Mouse (Mus musculus): ENCODE results near the gene Armh3. TPM values are rescaled to one million over a fixed set of nuclear protein-coding genes. Genes with fewer than 3 reads are reported as not detected.

The Armh3 gene
- polyA plus RNA-seq, 1 experiment from 2014 or later, result 15.0 TPM

DNA sequence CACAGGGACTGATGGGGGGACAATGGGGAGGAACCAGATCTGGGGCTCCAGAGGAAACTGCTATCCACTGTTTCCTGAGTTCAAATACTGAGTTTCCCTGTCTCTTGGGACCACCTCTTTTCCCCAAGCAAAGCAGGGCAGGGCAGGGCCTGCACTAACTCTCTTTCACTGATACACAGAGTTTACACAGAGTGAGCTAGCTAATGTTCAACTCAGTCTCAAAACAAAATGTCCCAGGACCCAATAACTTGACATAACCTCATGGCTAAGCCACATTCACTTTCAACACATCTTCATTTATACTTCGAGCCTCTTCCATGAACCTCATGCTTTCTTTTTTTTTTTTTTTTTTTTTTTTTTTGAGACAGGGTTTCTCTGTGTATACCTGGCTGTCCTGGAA is 31.4 kb upstream of the Armh3 start:
- ATAC-seq (replicated peaks; ENCODE audit: low FRiP score, low TSS enrichment, low read depth) (no peak), DNase-seq (ENCODE audit: low spot score) (no peak)
- Histone ChIP-seq H3K27ac (ENCODE audit: low read depth) (no peak overlapping the region), H3K9me3 (ENCODE audit: control insufficient read depth, low read length) (peaks cover 5% of the 10 kb centered on the region; the same call in 1 of the 2 replicates), H3K36me3 (ENCODE audit: control insufficient read depth, insufficient read depth, low read length) (peaks cover 43% of the 10 kb centered on the region), H3K4me2 (ENCODE audit: low read length) (no peak overlapping the region), H3K4me3 (ENCODE audit: low read depth, low read length) (no peak overlapping the region), H3K4me1 (replicated peaks; ENCODE audit: control insufficient read depth, insufficient read depth, low read length) (no peaks in the 10 kb centered on the region), H3K9ac (ENCODE audit: low read length) (no peak overlapping the region), H3K27me3 (replicated peaks; ENCODE audit: control insufficient read depth, insufficient read depth, low read length) (no peaks in the 10 kb centered on the region)
- 82% methylated on average over 1 of the region's 1 CpGs for WGBS

DNA sequence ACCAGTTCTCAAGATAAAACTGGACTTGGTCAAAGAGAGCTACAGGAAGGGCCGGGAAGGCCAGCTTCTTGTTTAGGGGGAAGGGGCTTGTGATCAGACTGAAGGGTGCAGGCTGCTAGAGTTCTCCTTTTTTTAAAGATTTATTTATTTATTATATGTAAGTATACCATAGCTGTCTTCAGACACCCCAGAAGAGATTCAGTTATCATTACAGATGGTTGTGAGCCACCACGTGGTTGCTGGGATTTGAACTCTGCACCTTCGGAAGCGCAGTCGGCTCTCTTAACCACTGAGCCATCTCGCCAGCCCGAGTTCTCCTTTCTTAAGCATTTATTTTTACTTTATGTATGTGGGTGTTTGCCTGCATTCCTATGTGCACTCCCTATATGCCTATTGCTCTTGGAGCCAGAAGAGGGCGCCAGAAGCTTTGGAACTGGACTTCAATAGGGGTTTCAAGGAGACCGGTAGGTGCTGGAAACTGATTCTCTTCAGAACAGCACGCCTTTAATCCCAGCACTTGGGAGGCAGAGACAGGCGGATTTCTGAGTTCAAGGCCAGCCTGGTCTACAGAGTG is 30.5 kb upstream of the Armh3 start:
- Histone ChIP-seq H3K27ac (ENCODE audit: low read depth) (no peak overlapping the region), H3K4me2 (ENCODE audit: low read length) (no peak overlapping the region), H3K9me3 (ENCODE audit: control insufficient read depth, low read length) (peaks cover 5% of the 10 kb centered on the region; the same call in 1 of the 2 replicates), H3K4me1 (replicated peaks; ENCODE audit: control insufficient read depth, insufficient read depth, low read length) (no peaks in the 10 kb centered on the region), H3K9ac (ENCODE audit: low read length) (no peak overlapping the region), H3K36me3 (ENCODE audit: control insufficient read depth, insufficient read depth, low read length) (peaks cover 35% of the 10 kb centered on the region), H3K27me3 (replicated peaks; ENCODE audit: control insufficient read depth, insufficient read depth, low read length) (no peaks in the 10 kb centered on the region), H3K4me3 (ENCODE audit: low read depth, low read length) (no peak overlapping the region)
- WGBS, result 77% methylated on average over 11 of the region's 11 CpGs
- ATAC-seq (replicated peaks; ENCODE audit: low FRiP score, low TSS enrichment, low read depth) (no peak), DNase-seq (ENCODE audit: low spot score) (no peak)

DNA sequence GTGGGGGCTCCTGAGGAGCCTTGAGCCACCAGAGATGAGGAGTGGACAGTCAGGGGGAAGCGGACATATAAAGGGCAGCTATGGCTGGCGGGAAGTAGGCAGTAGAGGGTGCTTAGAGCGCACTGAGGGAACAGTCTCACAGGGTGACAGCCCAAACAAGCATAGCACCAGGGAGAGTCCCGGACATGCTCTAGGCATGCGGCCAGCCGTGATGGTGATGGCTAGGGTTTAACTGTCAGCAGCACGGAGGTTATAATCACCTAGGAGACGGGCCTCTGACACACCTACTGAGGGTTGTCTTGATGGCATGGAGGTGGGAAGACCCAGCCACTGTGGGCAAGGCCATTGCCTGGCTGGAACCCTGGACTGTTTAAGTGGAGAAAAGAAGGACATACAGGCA is 28.3 kb upstream of the Armh3 start:
- H3K27ac ChIP-seq (ENCODE audit: low read depth), result no peak overlapping the region
- H3K9ac ChIP-seq (ENCODE audit: low read length), result no peak overlapping the region
- H3K4me3 ChIP-seq (ENCODE audit: low read depth, low read length), result no peak overlapping the region
- H3K27me3 ChIP-seq (replicated peaks; ENCODE audit: control insufficient read depth, insufficient read depth, low read length), result no peaks in the 10 kb centered on the region
- peaks cover 5% of the 10 kb centered on the region; the same call in 1 of the 2 replicates for H3K9me3 ChIP-seq (ENCODE audit: control insufficient read depth, low read length)
- no peaks in the 10 kb centered on the region for H3K4me1 ChIP-seq (replicated peaks; ENCODE audit: control insufficient read depth, insufficient read depth, low read length)
- WGBS, result 54% methylated on average over 8 of the region's 8 CpGs
- ATAC-seq (replicated peaks; ENCODE audit: low FRiP score, low TSS enrichment, low read depth) (no peak), DNase-seq (ENCODE audit: low spot score) (no peak)
- H3K36me3 ChIP-seq (ENCODE audit: control insufficient read depth, insufficient read depth, low read length), result peaks cover 12% of the 10 kb centered on the region
- H3K4me2 ChIP-seq (ENCODE audit: low read length), result no peak overlapping the region

DNA sequence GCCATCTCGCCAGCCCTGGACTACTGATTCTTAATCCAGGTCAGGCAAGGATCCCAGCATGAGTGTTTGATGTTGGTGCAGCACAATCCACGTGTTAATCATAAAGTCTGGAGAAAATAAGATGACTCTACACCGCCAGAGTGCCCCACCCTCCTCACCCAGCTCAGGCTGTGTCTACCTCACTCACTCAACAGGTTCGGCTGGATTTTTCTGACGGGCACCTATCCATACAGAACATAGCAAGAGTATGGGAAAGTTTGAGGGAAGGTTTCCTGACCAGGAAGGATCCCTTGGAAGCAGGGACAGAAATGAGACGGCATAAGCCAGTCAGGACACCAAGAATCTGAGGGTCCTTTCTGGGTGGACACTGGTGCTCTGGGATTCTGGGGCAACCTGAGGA is 26.7 kb upstream of the Armh3 start:
- Histone ChIP-seq H3K36me3 (ENCODE audit: control insufficient read depth, insufficient read depth, low read length) (no peaks in the 10 kb centered on the region), H3K27me3 (replicated peaks; ENCODE audit: control insufficient read depth, insufficient read depth, low read length) (no peaks in the 10 kb centered on the region), H3K4me2 (ENCODE audit: low read length) (no peak overlapping the region), H3K9me3 (ENCODE audit: control insufficient read depth, low read length) (peaks cover 5% of the 10 kb centered on the region; the same call in 1 of the 2 replicates), H3K4me3 (ENCODE audit: low read depth, low read length) (no peak overlapping the region), H3K27ac (ENCODE audit: low read depth) (no peak overlapping the region), H3K9ac (ENCODE audit: low read length) (no peak overlapping the region), H3K4me1 (replicated peaks; ENCODE audit: control insufficient read depth, insufficient read depth, low read length) (no peaks in the 10 kb centered on the region)
- peak; percentile 69 for DNase-seq (ENCODE audit: low spot score)
- WGBS, result 62% methylated on average over 6 of the region's 6 CpGs
- peak; percentile 83 for ATAC-seq (replicated peaks; ENCODE audit: low FRiP score, low TSS enrichment, low read depth)

DNA sequence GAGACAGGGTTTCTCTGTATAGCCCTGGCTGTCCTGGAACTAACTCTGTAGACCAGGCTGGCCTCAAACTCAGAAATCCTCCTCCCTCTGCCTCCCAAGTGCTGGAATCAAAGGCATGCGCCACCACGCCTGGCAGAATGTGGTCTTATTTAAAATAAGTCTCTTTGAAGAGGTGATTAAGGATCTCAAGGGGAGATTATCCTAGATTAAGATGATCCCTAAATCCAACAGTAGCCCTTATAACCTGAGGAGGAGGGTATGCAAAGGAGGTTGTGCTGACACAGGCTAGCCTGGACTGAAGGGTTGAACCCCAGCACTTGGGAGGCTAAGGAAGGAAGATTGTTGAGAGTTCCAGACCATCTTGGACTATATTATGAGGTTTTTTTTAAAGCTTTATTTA is 17.7 kb upstream of the Armh3 start:
- H3K4me3 ChIP-seq (ENCODE audit: low read depth, low read length), result no peak overlapping the region
- H3K4me2 ChIP-seq (ENCODE audit: low read length), result no peak overlapping the region
- no peaks in the 10 kb centered on the region for H3K36me3 ChIP-seq (ENCODE audit: control insufficient read depth, insufficient read depth, low read length)
- DNase-seq (ENCODE audit: low spot score) (no peak), ATAC-seq (replicated peaks; ENCODE audit: low FRiP score, low TSS enrichment, low read depth) (no peak)
- H3K4me1 ChIP-seq (replicated peaks; ENCODE audit: control insufficient read depth, insufficient read depth, low read length), result no peaks in the 10 kb centered on the region
- no peak overlapping the region for H3K9ac ChIP-seq (ENCODE audit: low read length)
- no peak overlapping the region for H3K27ac ChIP-seq (ENCODE audit: low read depth)
- 69% methylated on average over 2 of the region's 2 CpGs for WGBS
- H3K9me3 ChIP-seq (ENCODE audit: control insufficient read depth, low read length), result no peaks in the 10 kb centered on the region
- H3K27me3 ChIP-seq (replicated peaks; ENCODE audit: control insufficient read depth, insufficient read depth, low read length), result no peaks in the 10 kb centered on the region

DNA sequence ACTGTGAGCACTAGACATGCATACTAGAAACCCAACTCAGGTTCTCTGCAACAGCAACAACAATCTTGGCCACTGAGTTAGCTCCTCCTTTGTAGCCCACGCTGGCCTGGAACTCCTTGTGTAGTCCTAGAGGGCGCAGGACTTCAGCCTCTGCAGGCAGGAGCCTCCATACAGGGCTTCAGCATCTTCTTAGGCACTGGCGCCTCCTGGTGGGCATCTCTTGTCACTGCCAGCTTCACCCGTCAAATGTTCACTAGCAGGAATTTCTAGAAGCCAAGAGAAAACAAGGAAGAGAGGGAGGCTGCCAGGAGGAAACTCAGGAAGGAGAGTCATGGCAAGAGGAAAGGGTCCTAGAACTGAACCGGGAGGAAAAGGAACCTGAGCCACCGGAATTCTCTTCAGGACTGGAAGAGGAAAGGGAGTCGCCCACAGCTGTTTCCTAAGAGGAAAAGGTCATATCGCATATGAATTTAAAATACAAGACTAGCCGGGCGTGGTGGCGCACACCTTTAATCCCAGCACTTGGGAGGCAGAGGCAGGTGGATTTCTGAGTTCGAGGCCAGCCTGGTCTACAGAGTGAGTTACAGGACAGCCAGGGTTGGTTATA is 16.4 kb upstream of the Armh3 start:
- ATAC-seq (replicated peaks; ENCODE audit: low FRiP score, low TSS enrichment, low read depth) (peak; percentile 55; the same call in 1 of the 2 replicates), DNase-seq (ENCODE audit: low spot score) (peak; percentile 92)
- Histone ChIP-seq H3K4me3 (ENCODE audit: low read depth, low read length) (no peak overlapping the region), H3K9ac (ENCODE audit: low read length) (no peak overlapping the region), H3K4me2 (ENCODE audit: low read length) (no peak overlapping the region), H3K4me1 (replicated peaks; ENCODE audit: control insufficient read depth, insufficient read depth, low read length) (no peaks in the 10 kb centered on the region), H3K27ac (ENCODE audit: low read depth) (no peak overlapping the region), H3K27me3 (replicated peaks; ENCODE audit: control insufficient read depth, insufficient read depth, low read length) (no peaks in the 10 kb centered on the region), H3K36me3 (ENCODE audit: control insufficient read depth, insufficient read depth, low read length) (no peaks in the 10 kb centered on the region), H3K9me3 (ENCODE audit: control insufficient read depth, low read length) (no peaks in the 10 kb centered on the region)
- WGBS, result 41% methylated on average over 12 of the region's 12 CpGs

DNA sequence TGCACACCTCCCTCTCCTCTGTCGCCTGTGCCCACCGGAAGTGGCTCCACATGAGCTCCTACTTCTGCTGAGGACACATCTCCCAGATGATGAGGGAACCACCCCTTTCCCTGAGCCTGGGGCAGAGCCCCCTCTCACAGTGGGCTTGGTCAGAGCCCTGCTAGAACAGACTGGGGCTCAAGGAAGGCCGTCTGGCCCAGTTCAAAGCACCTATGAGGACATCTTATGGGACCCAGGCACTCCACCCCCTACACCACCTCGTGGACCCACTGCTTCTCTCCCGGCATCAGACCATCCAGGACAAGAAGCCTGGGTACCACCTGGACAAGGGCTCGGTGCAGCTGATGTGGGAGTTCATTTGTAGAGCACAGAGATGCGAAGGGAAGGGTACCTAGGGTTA is 7.4 kb upstream of the Armh3 start:
- peaks cover 9% of the 10 kb centered on the region for H3K4me1 ChIP-seq (replicated peaks; ENCODE audit: control insufficient read depth, insufficient read depth, low read length)
- no peak for DNase-seq (ENCODE audit: low spot score)
- no peak overlapping the region for H3K4me3 ChIP-seq (ENCODE audit: low read depth, low read length)
- H3K27me3 ChIP-seq (replicated peaks; ENCODE audit: control insufficient read depth, insufficient read depth, low read length), result no peaks in the 10 kb centered on the region
- no peaks in the 10 kb centered on the region for H3K9me3 ChIP-seq (ENCODE audit: control insufficient read depth, low read length)
- no peak for ATAC-seq (replicated peaks; ENCODE audit: low FRiP score, low TSS enrichment, low read depth)
- WGBS, result 82% methylated on average over 7 of the region's 7 CpGs
- H3K4me2 ChIP-seq (ENCODE audit: low read length), result no peak overlapping the region
- H3K36me3 ChIP-seq (ENCODE audit: control insufficient read depth, insufficient read depth, low read length), result 0 out of 2 replicates have a peak, but pooled peaks cover 6% of the 10 kb centered on the region
- H3K27ac ChIP-seq (ENCODE audit: low read depth), result no peak overlapping the region
- no peak overlapping the region for H3K9ac ChIP-seq (ENCODE audit: low read length)

DNA sequence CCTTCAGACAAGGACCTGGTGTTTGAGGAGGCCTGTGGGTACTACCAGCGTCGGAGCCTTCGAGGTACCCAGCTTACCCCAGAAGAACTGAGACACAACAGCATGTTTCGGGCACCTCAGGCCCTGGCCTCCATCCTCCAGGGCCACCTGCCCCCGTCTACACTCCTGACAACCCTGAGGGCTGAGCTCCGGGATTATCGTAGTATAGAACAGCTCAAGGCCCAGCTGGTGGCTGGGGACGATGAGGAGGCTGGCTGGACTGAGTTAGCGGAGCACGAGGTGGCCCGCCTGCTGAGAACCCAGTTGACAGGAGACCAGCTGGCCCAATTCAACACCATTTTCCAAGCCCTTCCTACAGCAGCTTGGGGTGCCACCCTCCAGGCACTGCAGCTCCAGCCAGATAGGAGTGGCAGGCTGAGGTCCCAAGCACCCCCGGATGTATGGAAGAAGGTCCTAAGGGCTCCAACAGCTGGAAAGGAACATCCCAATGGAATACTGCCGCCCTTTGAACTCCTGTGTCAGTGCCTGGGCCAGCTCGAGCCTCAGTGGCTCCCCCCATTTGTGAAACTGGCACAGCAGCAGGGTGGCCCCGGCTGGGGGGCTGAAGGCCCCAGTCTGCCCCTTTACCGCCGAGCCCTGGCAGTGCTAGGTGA is 6.7 kb upstream of the Armh3 start:
- Histone ChIP-seq H3K4me1 (replicated peaks; ENCODE audit: control insufficient read depth, insufficient read depth, low read length) (peaks cover 9% of the 10 kb centered on the region), H3K9ac (ENCODE audit: low read length) (no peak overlapping the region), H3K4me2 (ENCODE audit: low read length) (no peak overlapping the region), H3K4me3 (ENCODE audit: low read depth, low read length) (no peak overlapping the region), H3K9me3 (ENCODE audit: control insufficient read depth, low read length) (no peaks in the 10 kb centered on the region), H3K27me3 (replicated peaks; ENCODE audit: control insufficient read depth, insufficient read depth, low read length) (no peaks in the 10 kb centered on the region), H3K27ac (ENCODE audit: low read depth) (no peak overlapping the region), H3K36me3 (ENCODE audit: control insufficient read depth, insufficient read depth, low read length) (0 out of 2 replicates have a peak, but pooled peaks cover 6% of the 10 kb centered on the region)
- DNase-seq (ENCODE audit: low spot score) (no peak), ATAC-seq (replicated peaks; ENCODE audit: low FRiP score, low TSS enrichment, low read depth) (no peak)
- WGBS, result 80% methylated on average over 17 of the region's 17 CpGs

All from intestine, embryonic 14.5 days (tissue).